Mouse (Mus musculus): Measurements from ENCODE around the gene Smndc1. TPM values are rescaled to one million over a fixed set of nuclear protein-coding genes. Genes with fewer than 3 reads are reported as not detected.

The Smndc1 gene
- polyA plus RNA-seq, 1 experiment from 2014 or later: 28.3 TPM

Other genes with a start within 250 kb of the Smndc1 start
- gene Mxi1, start 80.1 kb downstream of the Smndc1 start, polyA plus RNA-seq (2015; fragmentation: Nextera tagmentation; extraction: Ambion mirVana): 48.7 and 52.7 TPM in 2 replicates
- not detected in 2 replicates for gene Gm10197, start 18.8 kb downstream of the Smndc1 start, polyA plus RNA-seq (2015; fragmentation: Nextera tagmentation; extraction: Ambion mirVana)
- gene Dusp5, start 138.5 kb upstream of the Smndc1 start, polyA plus RNA-seq (2015; fragmentation: Nextera tagmentation; extraction: Ambion mirVana): 6.3 and 7.7 TPM in 2 replicates
- gene Nutf2-ps1, start 198.5 kb upstream of the Smndc1 start, polyA plus RNA-seq (2015; fragmentation: Nextera tagmentation; extraction: Ambion mirVana): 218 and 261 TPM in 2 replicates
- gene Smc3, start 209.8 kb upstream of the Smndc1 start, polyA plus RNA-seq (2015; fragmentation: Nextera tagmentation; extraction: Ambion mirVana): 53.7 and 54.7 TPM in 2 replicates